Mouse (Mus musculus) MEL (cell line): ENCODE measurements around the gene Celf2. TPM values are rescaled to one million over a fixed set of nuclear protein-coding genes. Genes with fewer than 3 reads are reported as not detected.

ENCODE experiments used
- DNase-seq: peaks from one replicate; pipeline ENCODE4 v3.0.0; 2011; ENCODE audit warnings: low read depth, low spot score
- H3K27ac ChIP-seq: 2 replicates; pipeline ENCODE4 v1.5.1; 2012; ENCODE audit warnings: low read depth, mild to moderate bottlenecking, control low read depth, low read length, moderate library complexity; ENCODE audit not compliant: control insufficient read depth
- H3K27me3 ChIP-seq, 2 experiments: fragments of 150-350 bp in 1 of 2; sonication (generic) in 1 of 2; 2 replicates each; pipeline ENCODE4 v1.6.1; 2012; ENCODE audit warnings: low read length in 2 of 2, mild to moderate bottlenecking in 2 of 2, improper control_type of control experiment in 1 of 2, moderate library complexity in 1 of 2; ENCODE audit not compliant: insufficient read depth in 2 of 2, control insufficient read depth in 1 of 2
- H3K36me3 ChIP-seq, 2 experiments: 2 replicates each; pipeline ENCODE4 v1.6.1; 2012 to 2014; ENCODE audit warnings: low read length in 2 of 2, improper control_type of control experiment in 1 of 2, inconsistent platforms in 1 of 2, mild to moderate bottlenecking in 1 of 2; ENCODE audit not compliant: insufficient read depth in 2 of 2, control insufficient read depth in 1 of 2
- H3K4me1 ChIP-seq, 2 experiments: fragments of 150-350 bp in 1 of 2; sonication (generic) in 1 of 2; 2 replicates each; pipeline ENCODE4 v1.6.1; 2012; ENCODE audit warnings: low read length in 2 of 2, improper control_type of control experiment in 1 of 2, mild to moderate bottlenecking in 1 of 2; ENCODE audit not compliant: insufficient read depth in 2 of 2, control insufficient read depth in 1 of 2
- H3K4me3 ChIP-seq, 2 experiments: fragments of 150-350 bp in 1 of 2; sonication (generic) in 1 of 2; 2 replicates each; pipeline ENCODE4 v1.5.1; 2012; ENCODE audit warnings: low read depth in 2 of 2, low read length in 2 of 2, mild to moderate bottlenecking in 2 of 2, moderate library complexity in 2 of 2, control low read depth in 1 of 2, improper control_type of control experiment in 1 of 2; ENCODE audit not compliant: control insufficient read depth in 1 of 2, insufficient read depth in 1 of 2
- H3K79me2 ChIP-seq: 2 replicates; pipeline ENCODE4 v1.6.1; 2012; ENCODE audit warnings: mild to moderate bottlenecking, low read length, moderate library complexity; ENCODE audit not compliant: control insufficient read depth, poor library complexity, insufficient read depth
- H3K9ac ChIP-seq: 2 replicates; pipeline ENCODE4 v1.6.1; 2012; ENCODE audit warnings: low read depth, mild to moderate bottlenecking, control low read depth, low read length, moderate library complexity; ENCODE audit not compliant: control insufficient read depth, poor library complexity, severe bottlenecking
- H3K9me3 ChIP-seq: fragments of 150-350 bp; sonication (generic); replicated peaks from 2 replicates; pipeline ENCODE4 v1.6.1; 2012; ENCODE audit warnings: mild to moderate bottlenecking, low read length, improper control_type of control experiment, moderate library complexity; ENCODE audit not compliant: insufficient read depth
- BHLHE40 ChIP-seq: IDR thresholded peaks from 2 replicates; pipeline ENCODE4 v1.6.1; 2012; ENCODE audit warnings: low read depth, mild to moderate bottlenecking, inconsistent platforms, low read length, improper control_type of control experiment, borderline replicate concordance
- CHD1 ChIP-seq: IDR thresholded peaks from 2 replicates; pipeline ENCODE4 v1.6.1; 2012; ENCODE audit warnings: low read depth, mild to moderate bottlenecking, inconsistent platforms, low read length, improper control_type of control experiment
- CTCF ChIP-seq, 3 experiments: IDR thresholded peaks in 2 of 3; conservative IDR thresholded peaks in 1 of 3; 2 replicates each; pipeline ENCODE4 v1.5.1; 2011 to 2012; ENCODE audit warnings: low read length in 3 of 3, low read depth in 2 of 3, mild to moderate bottlenecking in 2 of 3, improper control_type of control experiment in 1 of 3, inconsistent platforms in 1 of 3, mixed read lengths in 1 of 3, moderate library complexity in 1 of 3; ENCODE audit not compliant: control insufficient read depth in 1 of 3, insufficient read depth in 1 of 3, poor library complexity in 1 of 3, severe bottlenecking in 1 of 3
- E2F4 ChIP-seq: IDR thresholded peaks from 2 replicates; pipeline ENCODE4 v1.6.1; 2011; ENCODE audit warnings: low read depth, low read length, improper control_type of control experiment, borderline replicate concordance
- GABPA ChIP-seq: IDR thresholded peaks from 2 replicates; pipeline ENCODE4 v1.6.1; 2012; ENCODE audit warnings: low read depth, mild to moderate bottlenecking, inconsistent platforms, low read length, improper control_type of control experiment, moderate library complexity
- GATA1 ChIP-seq: IDR thresholded peaks from 2 replicates; pipeline ENCODE4 v1.6.1; 2011; ENCODE audit warnings: low read depth, low read length, improper control_type of control experiment
- JUND ChIP-seq: IDR thresholded peaks from 2 replicates; pipeline ENCODE4 v1.6.1; 2011; ENCODE audit warnings: low read depth, mild to moderate bottlenecking, improper control_type of control experiment, low read length
- MAX ChIP-seq: IDR thresholded peaks from 2 replicates; pipeline ENCODE4 v1.6.1; 2011; ENCODE audit warnings: low read length, improper control_type of control experiment
- MAZ ChIP-seq: IDR thresholded peaks from 2 replicates; pipeline ENCODE4 v1.6.1; 2012; ENCODE audit warnings: low read depth, mild to moderate bottlenecking, inconsistent platforms, low read length, improper control_type of control experiment
- POLR2A ChIP-seq, 2 experiments: IDR thresholded peaks; 2 replicates each; pipeline ENCODE4 v1.6.1; 2011 to 2012; ENCODE audit warnings: low read length in 2 of 2, mild to moderate bottlenecking in 2 of 2, control low read depth in 1 of 2, improper control_type of control experiment in 1 of 2, low read depth in 1 of 2, moderate library complexity in 1 of 2; ENCODE audit not compliant: control insufficient read depth in 1 of 2, insufficient read depth in 1 of 2, poor library complexity in 1 of 2
- POLR2AphosphoS2 ChIP-seq: IDR thresholded peaks from 2 replicates; pipeline ENCODE4 v1.6.1; 2011; ENCODE audit warnings: low read length, improper control_type of control experiment
- SIN3A ChIP-seq: IDR thresholded peaks from 2 replicates; pipeline ENCODE4 v1.6.1; 2012; ENCODE audit warnings: low read length, improper control_type of control experiment, inconsistent platforms
- SMC3 ChIP-seq: IDR thresholded peaks from 2 replicates; pipeline ENCODE4 v1.6.1; 2011; ENCODE audit warnings: low read depth, low read length, improper control_type of control experiment
- TBP ChIP-seq: IDR thresholded peaks from 2 replicates; pipeline ENCODE4 v1.8.0; 2011; ENCODE audit warnings: low read depth, low read length, improper control_type of control experiment
- UBTF ChIP-seq: IDR thresholded peaks from 2 replicates; pipeline ENCODE4 v1.6.1; 2012; ENCODE audit warnings: low read depth, mild to moderate bottlenecking, inconsistent platforms, low read length, improper control_type of control experiment, moderate library complexity, borderline replicate concordance; ENCODE audit not compliant: insufficient read depth
- USF1 ChIP-seq: IDR thresholded peaks from 2 replicates; pipeline ENCODE4 v1.6.1; 2014; ENCODE audit warnings: low read depth, mild to moderate bottlenecking, inconsistent platforms, low read length, improper control_type of control experiment, moderate library complexity
- USF2 ChIP-seq, 2 experiments: IDR thresholded peaks; 2 replicates each; pipeline ENCODE4 v1.6.1; 2011 to 2012; ENCODE audit warnings: improper control_type of control experiment in 2 of 2, low read length in 2 of 2, borderline replicate concordance in 1 of 2, inconsistent platforms in 1 of 2, low read depth in 1 of 2, mild to moderate bottlenecking in 1 of 2; ENCODE audit not compliant: insufficient read depth in 1 of 2
- ZKSCAN1 ChIP-seq: IDR thresholded peaks from 2 replicates; pipeline ENCODE4 v1.6.1; 2012; ENCODE audit warnings: low read depth, mild to moderate bottlenecking, inconsistent platforms, low read length, improper control_type of control experiment, moderate library complexity
- ZNF384 ChIP-seq: IDR thresholded peaks from 2 replicates; pipeline ENCODE4 v1.6.1; 2012; ENCODE audit warnings: low read depth, mild to moderate bottlenecking, inconsistent platforms, low read length, improper control_type of control experiment
- polyA plus RNA-seq, 2 experiments: library from polyadenylated mRNA; stranded (reverse) in 1 of 2; unstranded in 1 of 2; fragments of >175 nt in 1 of 2; fragments of >200 nt in 1 of 2; gene quantifications; 2 replicates each; pipeline versions ENCODE4 v1.2.1 to v1.2.4; 2012; ENCODE audit warnings: low replicate concordance in 2 of 2, low read depth in 1 of 2; ENCODE audit not compliant: insufficient read length in 2 of 2, insufficient read depth in 1 of 2, missing spikeins in 1 of 2
- total RNA-seq: library from RNA; depleted of rRNA; stranded (reverse); fragments of 300-350 nt; gene quantifications from 2 replicates; pipeline ENCODE4 v1.2.3, GENCODE M21; 2012

Gene Celf2
- total and polyA plus RNA-seq, 3 experiments = 8.9 to 16.7 TPM; not detected in 1

GRCm38 (mm10) chr2:7519473-7519872, 10.1 kb upstream of the Celf2 start:
- Histone ChIP-seq H3K27ac (no peak overlapping the region), H3K9ac (no peak overlapping the region), H3K4me3 (no peak overlapping the region), H3K36me3 (no peaks in the 10 kb centered on the region), H3K9me3 (no peaks in the 10 kb centered on the region), H3K27me3 (no peaks in the 10 kb centered on the region), H3K4me1 (no peaks in the 10 kb centered on the region), H3K79me2 (no peaks in the 10 kb centered on the region)
- TF ChIP-seq MAX = no peak
- TF ChIP-seq MAZ = no peak
- no peak for TF ChIP-seq E2F4
- no peak for TF ChIP-seq POLR2A (IDR thresholded peaks at IDR 0.05; ENCODE audit: control insufficient read depth in 1 of 2, insufficient read depth in 1 of 2, low read depth in 1 of 2, low read length in 2 of 2, poor library complexity in 1 of 2)
- TF ChIP-seq GATA1 = no peak
- TF ChIP-seq SIN3A = no peak
- no peak for TF ChIP-seq ZNF384
- TF ChIP-seq GABPA = no peak
- no peak for DNase-seq

GRCm38 (mm10) chr2:7493420-7493819, 15.9 kb downstream of the Celf2 start:
- Histone ChIP-seq H3K9ac (no peak overlapping the region), H3K79me2 (no peaks in the 10 kb centered on the region), H3K4me3 (no peak overlapping the region), H3K27ac (no peak overlapping the region), H3K27me3 (no peaks in the 10 kb centered on the region), H3K9me3 (no peaks in the 10 kb centered on the region), H3K36me3 (no peaks in the 10 kb centered on the region), H3K4me1 (no peaks in the 10 kb centered on the region)
- TF ChIP-seq JUND (no peak), USF2 (IDR thresholded peaks at IDR 0.05; ENCODE audit: borderline replicate concordance in 1 of 2, insufficient read depth in 1 of 2, low read depth in 1 of 2, low read length in 2 of 2) (no peak), TBP (no peak), MAZ (no peak), USF1 (no peak), POLR2AphosphoS2 (no peak), BHLHE40 (no peak)
- no peak for DNase-seq

DNA sequence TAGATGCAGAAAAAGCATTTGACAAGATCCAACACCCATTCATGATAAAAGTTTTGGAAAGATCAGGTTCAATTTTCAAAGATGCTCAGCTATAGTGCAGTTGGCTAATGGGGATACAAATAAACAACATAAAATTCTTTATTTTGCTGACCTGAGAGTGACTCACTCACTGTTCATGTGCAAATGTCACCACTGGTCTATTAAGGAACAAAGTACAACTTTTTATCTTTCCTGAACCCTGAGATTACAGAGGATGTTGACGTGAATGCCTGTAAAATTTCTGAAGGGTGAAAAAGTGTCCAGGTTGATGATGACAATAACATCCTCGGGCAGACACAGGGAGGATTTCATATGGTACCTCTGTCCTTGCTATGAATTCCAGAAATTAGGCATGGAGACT, 24.4 kb downstream of the Celf2 start:
- Histone ChIP-seq H3K27ac (no peak overlapping the region), H3K9me3 (no peaks in the 10 kb centered on the region), H3K36me3 (no peaks in the 10 kb centered on the region), H3K9ac (no peak overlapping the region), H3K27me3 (no peaks in the 10 kb centered on the region), H3K4me3 (no peak overlapping the region), H3K79me2 (no peaks in the 10 kb centered on the region), H3K4me1 (no peaks in the 10 kb centered on the region)
- TF ChIP-seq ZKSCAN1 (no peak), SMC3 (no peak), UBTF (no peak), CHD1 (no peak), CTCF (IDR thresholded peaks at IDR 0.05 in 2 of 3, conservative IDR thresholded peaks at IDR 0.05 in 1 of 3; ENCODE audit: control insufficient read depth in 1 of 3, insufficient read depth in 1 of 3, low read depth in 2 of 3, low read length in 3 of 3, poor library complexity in 1 of 3, severe bottlenecking in 1 of 3) (no peak)
- DNase-seq = no peak
